Mouse (Mus musculus) 416B (cell line): Measurements from ENCODE around the gene Erc1.

Experiments used
- DNase-seq: peaks from one replicate; pipeline ENCODE4 v3.0.0; 2011; ENCODE audit warnings: low read depth

Gene Erc1

GRCm38 (mm10) chr6:119590872-119591271 is 257.1 kb downstream of the Erc1 start:
- no peak for DNase-seq

- DNase-seq: no peak
Observed at GRCm38 (mm10) chr6:119587897-119588296, 260.1 kb downstream of the Erc1 start.

GRCm38 (mm10) chr6:119587454-119587853 is 260.5 kb downstream of the Erc1 start:
- no peak for DNase-seq

GRCm38 (mm10) chr6:119585652-119586375 is 262.2 kb downstream of the Erc1 start:
- no peak for DNase-seq

- DNase-seq: no peak
Observed at GRCm38 (mm10) chr6:119584061-119584460, 263.9 kb downstream of the Erc1 start.

- DNase-seq: no peak
Observed at GRCm38 (mm10) chr6:119583165-119583564, 264.8 kb downstream of the Erc1 start.

GRCm38 (mm10) chr6:119576706-119577105 is 271.3 kb downstream of the Erc1 start:
- DNase-seq: no peak

- no peak for DNase-seq
Observed at GRCm38 (mm10) chr6:119575331-119575730, 272.6 kb downstream of the Erc1 start.

- no peak for DNase-seq
Observed at GRCm38 (mm10) chr6:119572296-119572695, 275.7 kb downstream of the Erc1 start.

- DNase-seq: no peak
Observed at GRCm38 (mm10) chr6:119570797-119571196, 277.2 kb downstream of the Erc1 start.

- DNase-seq: no peak
Observed at GRCm38 (mm10) chr6:119568339-119568738, 279.6 kb downstream of the Erc1 start.

GRCm38 (mm10) chr6:119565451-119566379 is 282.3 kb downstream of the Erc1 start:
- DNase-seq: no peak

GRCm38 (mm10) chr6:119562558-119562957 is 285.4 kb downstream of the Erc1 start:
- DNase-seq: no peak

- no peak for DNase-seq
Observed at GRCm38 (mm10) chr6:119558855-119559254, 289.1 kb downstream of the Erc1 start.

- DNase-seq: peak; percentile 21
Observed at GRCm38 (mm10) chr6:119554439-119554838, 293.5 kb downstream of the Erc1 start.

- DNase-seq: no peak
Observed at GRCm38 (mm10) chr6:119544518-119544864, 303.5 kb downstream of the Erc1 start.

- DNase-seq: no peak
Observed at GRCm38 (mm10) chr6:119543803-119544517, 304.0 kb downstream of the Erc1 start, which contains the start of gene Wnt5b. Wnt5b (minus strand) TSS chr6:119544347.

GRCm38 (mm10) chr6:119543456-119543802 is 304.5 kb downstream of the Erc1 start:
- no peak for DNase-seq

GRCm38 (mm10) chr6:119535867-119536266 is 312.1 kb downstream of the Erc1 start:
- DNase-seq: no peak

GRCm38 (mm10) chr6:119533170-119533709 is 314.7 kb downstream of the Erc1 start:
- no peak for DNase-seq

- DNase-seq: peak; percentile 74
Observed at GRCm38 (mm10) chr6:119529659-119530058, 318.3 kb downstream of the Erc1 start.

- DNase-seq: no peak
Observed at GRCm38 (mm10) chr6:119526498-119526897, 321.5 kb downstream of the Erc1 start.
